Mouse (Mus musculus) adrenal gland, adult 2 months (tissue): ENCODE measurements at regions not wholly inside any gene's neighbourhood (a gene's known extent, or its start where the extent isn't known, plus 50 kb on each side); places are given as distances from the start of the nearest gene placed in this dataset.

Source experiments
- DNase-seq: peaks from one replicate; pipeline ENCODE4 v3.0.0; 2021

- DNase-seq = peak; percentile 54
These were observed 61.2 kb upstream of the Ankrd28 start for GRCm38 (mm10) chr14:31891500-31892185.

GRCm38 (mm10) chr14:31892186-31892510 lies 61.7 kb upstream of the Ankrd28 start:
- no peak for DNase-seq

- DNase-seq = no peak
These were observed 66.0 kb upstream of the Ankrd28 start for GRCm38 (mm10) chr14:31896500-31896899.

- no peak for DNase-seq
These were observed 69.1 kb upstream of the Ankrd28 start for GRCm38 (mm10) chr14:31899504-31899903.

GRCm38 (mm10) chr14:31899906-31900305 lies 69.5 kb upstream of the Ankrd28 start:
- DNase-seq = no peak

- DNase-seq = peak; percentile 52
These were observed 71.5 kb upstream of the Ankrd28 start for GRCm38 (mm10) chr14:31901901-31902300.

- DNase-seq = no peak
These were observed 73.2 kb upstream of the Ankrd28 start for GRCm38 (mm10) chr14:31903664-31904063.

GRCm38 (mm10) chr14:31908591-31908990 lies 78.1 kb upstream of the Ankrd28 start:
- DNase-seq = no peak

GRCm38 (mm10) chr14:31909291-31909690 lies 78.8 kb upstream of the Ankrd28 start:
- peak; percentile 28 for DNase-seq

- DNase-seq = no peak
These were observed 80.4 kb upstream of the Ankrd28 start for GRCm38 (mm10) chr14:31910809-31911208.

GRCm38 (mm10) chr14:31918461-31918860 lies 88.0 kb upstream of the Ankrd28 start:
- DNase-seq = no peak

- no peak for DNase-seq
These were observed 88.5 kb upstream of the Ankrd28 start for GRCm38 (mm10) chr14:31918921-31919320.

GRCm38 (mm10) chr14:31929161-31929707 lies 98.8 kb upstream of the Ankrd28 start:
- DNase-seq = peak; percentile 34

- peak; percentile 78 for DNase-seq
These were observed 98.4 kb upstream of the Galnt15 start for GRCm38 (mm10) chr14:31930367-31930766.

GRCm38 (mm10) chr14:31931971-31932370 lies 96.8 kb upstream of the Galnt15 start:
- DNase-seq = no peak

GRCm38 (mm10) chr14:31933441-31933840 lies 95.3 kb upstream of the Galnt15 start:
- DNase-seq = no peak

GRCm38 (mm10) chr14:31933841-31934271 lies 94.9 kb upstream of the Galnt15 start:
- DNase-seq = no peak

- no peak for DNase-seq
These were observed 94.5 kb upstream of the Galnt15 start for GRCm38 (mm10) chr14:31934321-31934720.

- DNase-seq = no peak
These were observed 94.0 kb upstream of the Galnt15 start for GRCm38 (mm10) chr14:31934771-31935170.

- DNase-seq = no peak
These were observed 93.4 kb upstream of the Galnt15 start for GRCm38 (mm10) chr14:31935411-31935810.

- no peak for DNase-seq
These were observed 92.2 kb upstream of the Galnt15 start for GRCm38 (mm10) chr14:31936581-31936980.

GRCm38 (mm10) chr14:31940900-31941299 lies 87.9 kb upstream of the Galnt15 start:
- DNase-seq = no peak

GRCm38 (mm10) chr14:31942266-31942960 lies 86.4 kb upstream of the Galnt15 start:
- peak; percentile 62 for DNase-seq

- DNase-seq = no peak
These were observed 84.1 kb upstream of the Galnt15 start for GRCm38 (mm10) chr14:31944682-31945081.
